Mouse (Mus musculus): ENCODE measurements at regions not wholly inside any gene's neighbourhood (a gene's known extent, or its start where the extent isn't known, plus 50 kb on each side); places are given as distances from the start of the nearest gene placed in this dataset.

DNA sequence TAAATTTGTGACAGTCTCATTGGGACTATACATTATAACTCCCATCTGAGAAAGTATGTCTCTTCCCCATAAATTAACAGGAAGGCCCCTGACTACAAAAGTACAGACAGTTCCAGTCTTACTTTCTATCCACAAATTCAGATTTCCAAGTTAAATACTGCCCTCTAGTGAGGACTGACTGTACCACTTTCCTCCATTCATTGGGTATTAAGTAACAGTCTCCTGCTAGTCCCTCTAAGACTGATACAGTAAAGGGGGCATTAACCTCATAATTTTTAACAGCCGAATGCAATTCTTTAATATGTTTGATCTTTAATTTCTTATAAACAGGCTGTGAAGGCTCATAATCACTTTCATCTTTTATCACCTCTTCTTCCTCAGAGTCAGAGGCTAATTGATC, 131.0 kb upstream of the Adcyap1 start:
- DNase-seq, result peak; percentile 5

DNA sequence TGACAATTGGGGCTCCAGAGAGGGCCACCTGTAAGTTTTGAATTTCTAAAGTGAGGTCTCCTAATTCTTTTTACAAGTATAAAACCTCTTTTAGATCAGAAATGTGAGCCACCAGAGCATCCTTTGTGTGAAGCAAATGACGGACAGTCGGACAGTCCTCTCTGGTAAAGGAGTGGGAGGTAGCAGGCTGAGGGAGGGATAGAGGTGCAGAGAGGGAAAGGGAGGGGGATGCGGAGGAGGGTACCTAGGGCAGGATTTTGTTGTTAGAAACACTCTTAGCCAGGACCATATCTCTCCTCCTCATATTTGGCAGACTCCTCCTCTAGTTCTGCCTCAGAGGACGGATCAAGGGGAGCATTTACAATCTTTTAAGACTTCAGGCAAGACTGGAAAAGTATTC, 130.3 kb upstream of the Adcyap1 start:
- no peak for DNase-seq

DNA sequence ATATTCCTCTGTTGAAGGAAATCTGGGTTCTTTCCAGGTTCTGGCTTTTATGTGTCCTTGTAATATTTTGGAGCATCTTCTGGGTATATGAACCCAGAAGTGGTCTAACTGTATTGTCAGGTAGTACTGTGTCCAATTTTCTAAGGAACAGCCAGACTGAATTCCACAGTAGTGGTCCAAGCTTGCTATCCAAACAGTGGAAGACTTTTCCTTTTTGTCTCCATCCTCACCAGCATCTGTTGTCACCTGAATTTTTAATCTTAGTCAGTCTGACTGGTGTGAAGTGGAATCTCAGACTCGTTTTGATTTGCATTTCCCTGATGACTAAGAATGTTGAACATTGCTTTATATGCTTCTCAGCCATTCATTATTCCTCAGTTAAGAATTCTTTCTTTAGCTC, 114.8 kb upstream of the Adcyap1 start:
- DNase-seq, result no peak

DNA sequence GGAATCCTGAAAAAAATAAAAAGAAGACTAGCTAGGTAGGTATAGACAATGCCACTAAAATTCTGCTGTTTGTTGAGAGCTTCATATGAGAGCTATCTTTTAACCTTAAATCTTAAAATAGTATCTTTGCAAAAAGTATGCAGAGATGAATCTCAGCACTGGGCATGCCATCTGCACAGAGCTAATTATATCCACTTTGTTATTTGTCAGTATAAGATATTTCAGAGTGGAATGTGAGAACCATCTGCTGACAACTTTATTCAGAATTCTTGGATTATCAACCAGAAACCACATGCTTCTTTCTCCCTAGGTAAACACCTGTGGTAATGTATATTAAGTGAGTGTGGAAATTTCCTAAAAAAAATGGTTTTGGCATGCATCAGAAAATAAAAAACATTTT, 94.3 kb upstream of the Adcyap1 start:
- no peak for DNase-seq

DNA sequence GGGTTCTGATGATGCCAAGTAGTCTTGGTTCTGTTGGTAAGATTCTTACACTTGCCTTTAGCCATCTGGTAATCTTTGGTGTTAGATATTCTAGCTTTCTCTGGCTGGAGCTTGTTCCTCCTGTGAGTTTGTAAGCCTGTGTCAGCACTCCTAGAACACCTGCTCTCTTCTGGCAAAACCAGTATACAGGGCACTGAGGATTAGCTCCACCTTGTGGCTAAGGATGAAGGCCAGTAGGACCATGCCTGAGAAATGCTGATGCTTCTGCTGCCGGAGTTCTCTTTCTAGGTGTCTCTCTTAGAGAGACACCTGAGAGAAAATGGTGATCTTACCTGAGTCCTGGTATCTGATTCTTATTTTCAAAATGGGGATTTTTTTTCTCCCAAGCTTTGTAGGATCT, 58.8 kb upstream of the Adcyap1 start:
- DNase-seq, result no peak

DNA sequence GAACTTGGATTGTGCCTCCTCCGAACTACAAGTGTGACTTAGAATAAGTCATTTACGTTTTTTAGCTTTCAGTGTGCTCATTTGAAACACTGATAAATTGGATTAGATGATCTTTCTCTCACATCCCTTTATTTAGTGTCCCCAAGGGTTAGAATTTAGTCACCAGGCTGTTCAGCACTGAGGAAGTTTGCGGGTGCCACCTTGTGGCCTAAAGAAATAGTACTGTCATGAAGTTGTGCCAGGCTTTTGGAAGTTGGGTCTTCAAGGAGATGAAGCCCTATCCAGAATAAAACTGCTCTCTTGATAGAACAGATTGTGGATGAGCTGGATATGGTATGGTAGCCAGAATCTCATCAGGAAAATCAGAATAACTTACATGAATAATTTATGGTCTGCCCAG, 57.7 kb upstream of the Adcyap1 start:
- peak; percentile 8 for DNase-seq
